Mouse (Mus musculus): ENCODE measurements around the gene OR5BS1P. TPM values are rescaled to one million over a fixed set of nuclear protein-coding genes. Genes with fewer than 3 reads are reported as not detected.
"Not testable (repeated sequence)": the region's sequence is repeated elsewhere in the genome, so short reads cannot be mapped to it uniquely, and the experiment has no call there.

OR5BS1P gene
- polyA plus RNA-seq, 1 experiment from 2014 or later, result not detected

DNA sequence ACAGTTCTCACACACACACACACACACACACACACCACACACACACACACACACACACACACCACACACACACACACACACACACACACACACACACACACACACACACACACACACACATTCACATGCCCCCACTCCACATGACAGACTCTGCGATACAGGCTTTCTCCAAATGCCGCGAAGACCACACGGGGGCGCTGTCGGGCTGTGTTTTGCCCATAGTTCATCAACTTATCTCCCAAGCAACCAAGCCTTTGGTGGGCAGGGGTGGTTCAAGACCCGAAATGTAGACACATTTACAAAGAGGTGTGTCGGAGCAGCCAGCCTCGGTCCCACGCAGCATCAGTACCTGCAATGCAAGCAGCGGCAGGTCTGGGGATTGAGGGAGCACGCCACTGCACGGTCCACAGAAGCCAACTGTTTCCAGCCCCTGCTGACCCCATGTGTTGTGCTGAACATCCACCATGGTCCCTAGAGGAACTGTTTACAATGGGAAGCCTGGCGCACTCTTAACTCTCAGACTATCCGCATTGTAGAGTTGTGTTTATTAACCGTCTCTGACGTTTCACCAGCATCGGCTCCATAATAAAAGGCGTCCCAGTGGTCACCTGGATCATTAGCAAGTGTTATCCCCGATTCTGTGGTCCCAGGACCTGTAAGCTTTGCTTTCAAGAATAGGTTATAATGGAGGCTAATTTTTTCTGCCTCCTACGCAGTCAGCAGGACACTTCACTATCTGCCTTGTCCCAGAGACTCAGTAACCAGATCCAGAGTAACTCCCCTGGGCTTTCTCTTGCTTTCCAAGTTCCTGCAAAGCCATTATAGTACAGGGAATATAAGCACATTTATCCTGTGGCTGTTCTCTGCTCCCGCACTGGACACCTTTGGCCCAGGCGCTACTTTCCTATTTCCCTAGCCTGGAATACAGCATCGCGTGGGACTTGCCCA is 41.0 kb downstream of the OR5BS1P start:
- H3K4me2 ChIP-seq (ENCODE audit: low read depth, low read length), result peak overlapping the region; percentile 63
- WGBS, result 22% methylated on average over 24 of the region's 25 CpGs
- no peak overlapping the region for H3K9ac ChIP-seq (ENCODE audit: low read depth, low read length)
- no peak; the same call in 1 of the 2 replicates for ATAC-seq (ENCODE audit: low read depth)
- no peaks in the 10 kb centered on the region for H3K27me3 ChIP-seq (replicated peaks; ENCODE audit: control insufficient read depth, insufficient read depth, low read length)
- peak; percentile 78 for DNase-seq (ENCODE audit: low spot score)
- no peak overlapping the region for H3K27ac ChIP-seq (replicated peaks; ENCODE audit: low read depth, low read length)
- peaks cover 11% of the 10 kb centered on the region for H3K4me1 ChIP-seq (ENCODE audit: control insufficient read depth, insufficient read depth, low read length)
- H3K9me3 ChIP-seq (ENCODE audit: control insufficient read depth, low read length), result no peaks in the 10 kb centered on the region
- peak overlapping the region; percentile 25 for H3K4me3 ChIP-seq (ENCODE audit: low read depth, low read length)
- H3K36me3 ChIP-seq (ENCODE audit: control insufficient read depth, insufficient read depth, low read length), result no peaks in the 10 kb centered on the region

DNA sequence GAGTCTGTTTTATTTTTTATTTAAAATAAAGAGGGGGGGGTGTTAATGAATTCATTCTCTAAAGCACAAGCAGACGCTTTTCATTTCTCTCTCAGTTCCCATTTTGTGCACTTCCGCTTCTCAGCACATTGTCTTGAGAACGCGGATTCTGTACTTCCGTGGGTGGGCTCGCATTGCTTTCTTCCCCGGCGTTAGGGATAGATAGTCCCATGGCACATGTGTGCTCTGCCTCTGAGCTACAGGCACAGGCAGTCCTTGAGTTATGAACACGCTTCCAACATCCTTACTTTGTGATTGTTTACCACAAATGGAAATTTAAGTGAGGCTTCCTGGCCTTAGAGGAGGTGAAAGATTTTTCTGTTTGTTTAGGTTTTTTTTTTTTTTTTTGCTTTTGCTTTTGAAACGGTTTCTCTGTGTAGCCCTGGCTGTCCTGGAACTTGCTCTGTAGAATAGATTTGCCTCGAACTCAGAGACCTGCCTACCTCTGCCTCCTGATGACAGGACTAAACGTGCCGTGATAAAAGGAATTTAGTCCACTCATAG is 41.8 kb downstream of the OR5BS1P start:
- H3K4me2 ChIP-seq (ENCODE audit: low read depth, low read length), result peak overlapping the region; percentile 63; the same call in 1 of the 2 replicates
- H3K27me3 ChIP-seq (replicated peaks; ENCODE audit: control insufficient read depth, insufficient read depth, low read length), result no peaks in the 10 kb centered on the region
- peaks cover 11% of the 10 kb centered on the region for H3K4me1 ChIP-seq (ENCODE audit: control insufficient read depth, insufficient read depth, low read length)
- ATAC-seq (ENCODE audit: low read depth) (no peak), DNase-seq (ENCODE audit: low spot score) (no peak)
- no peaks in the 10 kb centered on the region for H3K36me3 ChIP-seq (ENCODE audit: control insufficient read depth, insufficient read depth, low read length)
- H3K9me3 ChIP-seq (ENCODE audit: control insufficient read depth, low read length), result no peaks in the 10 kb centered on the region
- H3K4me3 ChIP-seq (ENCODE audit: low read depth, low read length), result no peak overlapping the region; the same call in 1 of the 2 replicates
- 55% methylated on average over 13 of the region's 13 CpGs for WGBS
- no peak overlapping the region for H3K9ac ChIP-seq (ENCODE audit: low read depth, low read length)
- 0 out of 2 replicates have a peak overlapping the region, but pooled peaks have one; percentile 21 for H3K27ac ChIP-seq (replicated peaks; ENCODE audit: low read depth, low read length)

DNA sequence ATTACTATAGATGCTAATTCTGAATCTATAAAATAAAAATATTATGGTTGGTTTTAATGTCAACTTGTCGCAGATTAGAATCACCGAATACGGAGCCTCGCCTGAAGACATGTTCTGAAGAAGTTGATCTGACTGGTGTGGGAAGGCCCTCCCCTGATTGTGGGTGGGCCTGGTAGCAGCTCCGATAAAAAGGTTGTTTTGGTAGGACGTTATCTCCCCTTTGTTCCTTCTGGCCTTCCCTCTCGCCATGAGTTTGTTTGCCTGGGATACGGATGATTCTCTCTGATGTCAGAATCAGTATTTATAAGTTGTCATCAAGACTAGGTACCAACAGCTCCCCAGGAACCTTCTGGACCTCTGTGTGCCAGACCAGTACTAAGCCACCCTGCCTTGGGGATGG is 42.5 kb downstream of the OR5BS1P start:
- Histone ChIP-seq H3K4me1 (ENCODE audit: control insufficient read depth, insufficient read depth, low read length) (peaks cover 11% of the 10 kb centered on the region), H3K9me3 (ENCODE audit: control insufficient read depth, low read length) (no peaks in the 10 kb centered on the region), H3K27ac (replicated peaks; ENCODE audit: low read depth, low read length) (no peak overlapping the region; the same call in 1 of the 2 replicates), H3K27me3 (replicated peaks; ENCODE audit: control insufficient read depth, insufficient read depth, low read length) (no peaks in the 10 kb centered on the region), H3K9ac (ENCODE audit: low read depth, low read length) (no peak overlapping the region), H3K4me2 (ENCODE audit: low read depth, low read length) (no peak overlapping the region), H3K36me3 (ENCODE audit: control insufficient read depth, insufficient read depth, low read length) (no peaks in the 10 kb centered on the region), H3K4me3 (ENCODE audit: low read depth, low read length) (no peak overlapping the region)
- no peak for ATAC-seq (ENCODE audit: low read depth)
- no peak for DNase-seq (ENCODE audit: low spot score)
- WGBS, result 60% methylated on average over 8 of the region's 8 CpGs

DNA sequence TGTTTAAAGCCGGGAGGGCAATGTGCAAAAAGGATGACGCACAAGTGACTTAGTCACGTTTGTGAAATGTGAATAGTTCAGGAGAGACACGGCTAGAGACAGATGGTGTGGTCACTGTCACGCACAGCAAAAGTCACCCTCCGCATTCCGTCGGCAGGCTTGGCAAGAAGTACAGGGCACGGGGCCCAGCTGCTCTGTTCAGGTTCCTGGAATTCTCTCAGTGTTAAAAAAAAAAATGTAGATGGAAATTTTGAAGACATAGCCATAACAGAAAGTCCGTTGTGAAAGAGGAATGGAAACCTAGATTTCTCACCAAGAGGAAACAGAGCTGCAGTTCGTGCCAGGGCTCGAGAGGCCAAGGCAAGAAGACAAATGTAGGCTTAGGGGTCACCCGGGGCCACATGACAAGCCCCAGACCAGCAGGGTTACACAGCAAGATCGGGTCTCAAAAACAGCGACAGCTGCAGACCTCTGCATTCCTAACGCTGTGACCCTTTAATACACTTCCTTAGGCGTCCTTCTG is 43.2 kb downstream of the OR5BS1P start:
- 0 out of 2 replicates have a peak, but pooled peaks have one; percentile 50 for ATAC-seq (ENCODE audit: low read depth)

DNA sequence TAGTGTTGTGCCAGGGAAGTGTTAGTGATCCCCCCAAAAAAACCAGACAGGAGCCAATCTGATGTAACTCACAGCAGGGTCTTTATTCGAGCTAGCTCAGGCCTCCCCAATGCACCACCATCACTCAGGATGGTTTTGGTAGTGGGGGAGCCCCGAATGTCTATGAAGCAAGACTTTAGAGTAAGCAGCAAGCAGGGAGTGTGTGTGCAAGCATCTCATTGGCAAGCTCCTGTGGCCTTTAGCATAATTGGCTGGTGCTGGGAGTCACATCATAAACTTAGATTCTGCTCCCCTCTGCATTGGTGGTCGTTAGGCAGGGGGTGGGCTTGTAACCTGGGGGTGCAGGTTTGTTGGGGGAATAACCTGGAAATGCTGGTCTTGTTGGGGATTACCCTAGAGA is 44.0 kb downstream of the OR5BS1P start:
- not testable (repeated sequence) for H3K9me3 ChIP-seq (ENCODE audit: control insufficient read depth, low read length); H3K27ac ChIP-seq (replicated peaks; ENCODE audit: low read depth, low read length); H3K27me3 ChIP-seq (replicated peaks; ENCODE audit: control insufficient read depth, insufficient read depth, low read length); H3K4me3 ChIP-seq (ENCODE audit: low read depth, low read length); H3K4me2 ChIP-seq (ENCODE audit: low read depth, low read length); DNase-seq (ENCODE audit: low spot score); ATAC-seq (ENCODE audit: low read depth); H3K9ac ChIP-seq (ENCODE audit: low read depth, low read length)
- Histone ChIP-seq H3K36me3 (ENCODE audit: control insufficient read depth, insufficient read depth, low read length) (peaks cover 12% of the 10 kb centered on the region), H3K4me1 (ENCODE audit: control insufficient read depth, insufficient read depth, low read length) (peaks cover 11% of the 10 kb centered on the region)
- whole genome bisulfite sequencing, result 63% methylated on average over 3 of the region's 3 CpGs

More for the DNA sequence above, 43.2 kb downstream of the OR5BS1P start:
- peak; percentile 56 for DNase-seq (ENCODE audit: low spot score)
- Histone ChIP-seq H3K4me1 (ENCODE audit: control insufficient read depth, insufficient read depth, low read length) (peaks cover 11% of the 10 kb centered on the region), H3K9ac (ENCODE audit: low read depth, low read length) (no peak overlapping the region), H3K27ac (replicated peaks; ENCODE audit: low read depth, low read length) (peak overlapping the region; percentile 53; the same call in 1 of the 2 replicates), H3K36me3 (ENCODE audit: control insufficient read depth, insufficient read depth, low read length) (peaks cover 5% of the 10 kb centered on the region), H3K9me3 (ENCODE audit: control insufficient read depth, low read length) (no peaks in the 10 kb centered on the region), H3K27me3 (replicated peaks; ENCODE audit: control insufficient read depth, insufficient read depth, low read length) (no peaks in the 10 kb centered on the region), H3K4me2 (ENCODE audit: low read depth, low read length) (peak overlapping the region; percentile 16; the same call in 1 of the 2 replicates), H3K4me3 (ENCODE audit: low read depth, low read length) (no peak overlapping the region)
- 39% methylated on average over 17 of the region's 17 CpGs for WGBS

DNA sequence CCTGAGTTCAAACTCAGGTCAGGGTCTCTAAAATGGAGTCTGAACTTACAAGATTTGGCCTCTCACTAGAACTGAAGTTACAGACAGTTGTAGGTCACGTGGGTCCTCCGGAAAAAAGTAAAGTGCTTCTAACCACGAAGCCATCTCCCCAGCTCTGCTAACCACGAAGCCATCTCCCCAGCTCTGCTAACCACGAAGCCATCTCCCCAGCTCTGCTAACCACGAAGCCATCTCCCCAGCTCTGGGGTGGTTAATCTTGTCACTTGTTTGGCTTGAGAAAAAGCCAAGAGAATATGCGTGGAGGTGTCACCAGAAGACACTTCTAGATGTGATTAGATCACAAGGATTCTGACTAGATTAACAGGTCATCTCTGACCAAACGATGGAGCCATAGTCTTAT is 44.5 kb downstream of the OR5BS1P start:
- Histone ChIP-seq H3K9ac (ENCODE audit: low read depth, low read length) (no peak overlapping the region), H3K27me3 (replicated peaks; ENCODE audit: control insufficient read depth, insufficient read depth, low read length) (no peaks in the 10 kb centered on the region), H3K36me3 (ENCODE audit: control insufficient read depth, insufficient read depth, low read length) (peaks cover 12% of the 10 kb centered on the region), H3K4me2 (ENCODE audit: low read depth, low read length) (no peak overlapping the region), H3K9me3 (ENCODE audit: control insufficient read depth, low read length) (no peaks in the 10 kb centered on the region), H3K27ac (replicated peaks; ENCODE audit: low read depth, low read length) (no peak overlapping the region), H3K4me1 (ENCODE audit: control insufficient read depth, insufficient read depth, low read length) (peaks cover 11% of the 10 kb centered on the region), H3K4me3 (ENCODE audit: low read depth, low read length) (no peak overlapping the region)
- ATAC-seq (ENCODE audit: low read depth) (no peak), DNase-seq (ENCODE audit: low spot score) (no peak)
- 73% methylated on average over 8 of the region's 8 CpGs for WGBS

DNA sequence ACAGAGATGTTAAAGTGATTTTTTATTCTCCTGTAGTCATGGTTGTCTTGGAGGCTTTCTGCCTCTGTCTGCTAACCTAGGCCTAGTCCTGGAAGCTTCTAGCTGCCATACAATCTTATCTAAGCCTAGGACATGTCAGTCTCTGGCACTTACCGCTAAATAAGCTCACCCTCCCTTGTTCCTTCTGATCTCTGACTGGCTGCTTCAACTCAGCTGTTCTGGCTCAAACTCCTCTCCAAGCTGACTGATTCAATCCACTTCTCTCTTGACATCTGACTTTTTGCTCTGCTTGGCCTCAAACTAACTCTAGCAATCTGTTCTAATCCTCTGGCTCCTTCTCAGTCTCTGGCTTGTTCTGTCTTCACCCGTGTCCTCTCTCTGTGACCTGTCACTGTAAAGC is 45.1 kb downstream of the OR5BS1P start:
- not testable (repeated sequence) for H3K9me3 ChIP-seq (ENCODE audit: control insufficient read depth, low read length); H3K4me2 ChIP-seq (ENCODE audit: low read depth, low read length); H3K4me3 ChIP-seq (ENCODE audit: low read depth, low read length); DNase-seq (ENCODE audit: low spot score); H3K9ac ChIP-seq (ENCODE audit: low read depth, low read length); H3K27me3 ChIP-seq (replicated peaks; ENCODE audit: control insufficient read depth, insufficient read depth, low read length); H3K27ac ChIP-seq (replicated peaks; ENCODE audit: low read depth, low read length); ATAC-seq (ENCODE audit: low read depth)
- peaks cover 11% of the 10 kb centered on the region for H3K4me1 ChIP-seq (ENCODE audit: control insufficient read depth, insufficient read depth, low read length)
- peaks cover 18% of the 10 kb centered on the region for H3K36me3 ChIP-seq (ENCODE audit: control insufficient read depth, insufficient read depth, low read length)
- 74% methylated on average over 2 of the region's 2 CpGs for WGBS

DNA sequence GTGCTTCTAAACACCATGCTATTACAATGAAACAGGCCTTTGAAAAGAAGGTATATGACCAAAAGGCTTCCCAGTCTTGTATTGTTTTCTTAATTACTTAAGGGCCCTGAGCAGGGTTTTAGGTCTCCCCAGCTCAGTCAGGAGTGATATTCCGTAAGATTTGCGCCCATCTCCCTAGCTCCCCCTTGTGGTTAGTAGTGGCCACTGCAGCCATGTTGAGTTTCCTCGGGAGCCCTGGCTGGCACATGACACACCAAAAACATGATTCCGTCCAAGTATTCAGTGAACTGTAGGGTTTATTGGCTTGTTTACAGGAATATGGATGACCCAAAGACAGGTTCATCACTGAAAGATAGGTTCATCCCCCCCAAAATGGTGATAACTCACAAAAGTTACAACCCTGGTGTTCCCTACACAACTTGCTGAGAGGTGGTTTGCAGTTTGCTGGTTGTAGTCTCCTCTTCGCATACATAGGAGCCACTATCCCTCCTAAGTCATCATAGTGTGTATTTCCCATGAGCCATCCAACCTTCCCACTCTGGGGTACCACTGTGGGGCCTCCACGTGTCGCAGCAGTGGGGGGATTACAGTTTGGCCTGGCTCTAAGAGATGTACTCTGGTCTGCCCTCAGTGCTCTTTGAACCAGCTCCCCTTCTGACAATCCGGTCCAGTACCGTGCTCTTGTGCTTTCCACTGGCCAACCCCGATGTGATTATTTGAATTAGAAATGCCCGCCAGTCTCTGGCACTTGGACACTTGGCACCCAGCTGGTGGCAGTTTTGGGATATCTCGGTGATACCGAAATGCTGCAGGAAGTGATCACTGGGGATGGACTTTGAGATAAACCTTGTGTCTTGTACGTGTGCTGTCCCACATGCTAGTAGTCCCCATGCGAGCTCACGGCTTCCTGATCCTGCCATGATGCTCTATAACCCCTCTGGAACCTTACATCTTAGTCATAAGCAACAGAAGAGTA is 48.0 kb downstream of the OR5BS1P start:
- no peak overlapping the region for H3K4me3 ChIP-seq (ENCODE audit: low read depth, low read length)
- DNase-seq (ENCODE audit: low spot score) (no peak), ATAC-seq (ENCODE audit: low read depth) (no peak)
- H3K9me3 ChIP-seq (ENCODE audit: control insufficient read depth, low read length), result no peaks in the 10 kb centered on the region
- H3K4me2 ChIP-seq (ENCODE audit: low read depth, low read length), result no peak overlapping the region
- H3K4me1 ChIP-seq (ENCODE audit: control insufficient read depth, insufficient read depth, low read length), result peaks cover 4% of the 10 kb centered on the region; the same call in 1 of the 2 replicates
- peaks cover 43% of the 10 kb centered on the region for H3K36me3 ChIP-seq (ENCODE audit: control insufficient read depth, insufficient read depth, low read length)
- no peak overlapping the region for H3K27ac ChIP-seq (replicated peaks; ENCODE audit: low read depth, low read length)
- H3K27me3 ChIP-seq (replicated peaks; ENCODE audit: control insufficient read depth, insufficient read depth, low read length), result no peaks in the 10 kb centered on the region
- WGBS, result 69% methylated on average over 16 of the region's 16 CpGs
- H3K9ac ChIP-seq (ENCODE audit: low read depth, low read length), result no peak overlapping the region

Data from embryonic facial prominence, embryonic 14.5 days (tissue).